Mouse (Mus musculus): ENCODE data around the gene Atp5s. TPM values are rescaled to one million over a fixed set of nuclear protein-coding genes. Genes with fewer than 3 reads are reported as not detected.

Gene Atp5s
- polyA plus RNA-seq, 1 experiment from 2014 or later = 35.8 TPM

MicroRNAs within 50 kb of the gene (microRNA counts, 519-probe panel; counts per million panel counts)
- microRNA mmu-miR-681 = 32.2 counts per million

Small RNAs within 50 kb of the gene (microRNA-seq; reads per million reads assigned to microRNA genes)
- gene Mir681 (ENCODE audit: borderline number of aligned reads) = not detected

Other genes with a start within 250 kb of the Atp5s start
- gene Vcpkmt, start 141.9 kb upstream of the Atp5s start, polyA plus RNA-seq (2014; fragmentation: Nextera tagmentation; extraction: Ambion mirVana) = 22.8 and 25.3 TPM in 2 replicates
- gene Sos2, start 43.1 kb upstream of the Atp5s start, polyA plus RNA-seq (2014; fragmentation: Nextera tagmentation; extraction: Ambion mirVana) = 7.9 and 9.1 TPM in 2 replicates
- 15.2 and 18.0 TPM in 2 replicates for gene L2hgdh, start 77 bp upstream of the Atp5s start, polyA plus RNA-seq (2014; fragmentation: Nextera tagmentation; extraction: Ambion mirVana)
- 3.8 and 5.2 TPM in 2 replicates for gene Cdkl1, start 66.3 kb downstream of the Atp5s start, polyA plus RNA-seq (2014; fragmentation: Nextera tagmentation; extraction: Ambion mirVana)
- gene Atl1, start 167.7 kb downstream of the Atp5s start, polyA plus RNA-seq (2014; fragmentation: Nextera tagmentation; extraction: Ambion mirVana) = 6.2 and 8.6 TPM in 2 replicates
- 32.6 and 35.8 TPM in 2 replicates for gene Map4k5, start 168.2 kb downstream of the Atp5s start, polyA plus RNA-seq (2014; fragmentation: Nextera tagmentation; extraction: Ambion mirVana)